Mouse (Mus musculus) B cell, adult 62 days (primary cell): ENCODE data around the gene A230072I06Rik. TPM values are rescaled to one million over a fixed set of nuclear protein-coding genes. Genes with fewer than 3 reads are reported as not detected.

Experiments
- total RNA-seq: library from RNA; stranded (reverse); gene quantifications from 4 replicates; pipeline ENCODE4 v1.2.4, GENCODE M21; 2023

Gene A230072I06Rik
- total RNA-seq, result not detected in 4 replicates

GRCm38 (mm10) chr8:12278663-12279312, at the start of gene A230072I06Rik:
A230072I06Rik (plus strand) TSS chr8:12278819.

Other genes starting within 250 kb of the A230072I06Rik start
- gene Sox1, start 116.5 kb downstream of the A230072I06Rik start, total RNA-seq, result not detected in 4 replicates